Mouse (Mus musculus) neutrophil, adult 83 days (primary cell): ENCODE measurements around the gene Zcchc3. TPM values are rescaled to one million over a fixed set of nuclear protein-coding genes. Genes with fewer than 3 reads are reported as not detected.

Experiments
- total RNA-seq, 2 experiments: library from RNA; stranded (reverse); gene quantifications; one replicate each; pipeline ENCODE4 v1.2.4; 2023

Zcchc3 gene
- 1 to 10 TPM; 2.0 TPM for total RNA-seq

GRCm38 (mm10) chr2:152414591-152415165, at the start of gene Zcchc3:
TSS of gene Zcchc3 (minus strand) at chr2:152415027.

DNA sequence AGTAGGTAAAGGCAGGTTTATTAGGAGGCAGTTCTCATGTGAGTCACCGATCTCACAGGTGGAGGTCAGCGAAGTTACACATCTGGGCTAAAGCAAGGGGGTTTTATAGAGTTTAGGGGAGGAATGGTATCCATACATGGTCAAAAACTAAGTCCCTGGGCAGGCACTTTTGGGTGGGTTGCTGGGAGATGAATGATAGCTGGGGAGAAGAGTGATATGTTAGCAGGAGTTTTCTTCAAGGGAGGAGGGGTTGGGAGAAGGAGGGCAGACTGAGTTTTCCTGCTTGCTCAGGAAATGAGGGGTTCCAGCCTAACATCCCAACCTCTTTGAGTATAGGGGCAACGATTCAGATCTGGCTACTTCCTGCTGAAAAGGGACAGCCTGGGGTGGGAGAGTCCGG, 460 bp upstream of the Zcchc3 start, which contains the start of gene 6820408C15Rik:
TSS of gene 6820408C15Rik (plus strand) at position 301 of the 400 bp plus-strand sequence.

GRCm38 (mm10) chr2:152397680-152398435, 17.0 kb downstream of the Zcchc3 start, which contains the start of gene Sox12:
TSS of gene Sox12 (minus strand) at chr2:152398063.

DNA sequence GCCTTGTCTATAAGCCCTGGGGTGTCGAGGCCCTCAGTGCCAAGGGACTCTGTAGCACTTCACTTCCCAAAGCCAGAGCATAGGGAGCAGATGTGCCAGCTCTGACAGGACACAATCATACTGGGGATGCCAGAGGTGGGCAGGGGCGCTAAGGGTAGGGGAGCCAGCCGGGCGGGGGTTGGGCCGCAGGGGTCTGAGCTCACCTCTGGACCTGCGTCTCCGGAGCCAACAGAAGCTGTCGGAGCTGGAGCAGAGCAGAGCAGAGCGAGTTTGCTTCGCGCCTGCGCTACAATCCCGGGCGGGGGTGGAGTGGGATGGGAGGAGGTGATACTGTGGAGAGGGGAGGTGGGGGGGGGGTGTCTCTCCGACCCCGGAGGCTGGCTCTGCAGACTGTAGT, 38.5 kb downstream of the Zcchc3 start, which contains the start of gene Nrsn2:
TSS of gene Nrsn2 (minus strand) at position 294 of the 397 bp plus-strand sequence.

Other genes starting within 250 kb of the Zcchc3 start
- 10 to 100 TPM; 63.8 to 65.6 TPM for gene Csnk2a1, start 188.2 kb downstream of the Zcchc3 start, total RNA-seq
- gene Tbc1d20, start 121.2 kb downstream of the Zcchc3 start, total RNA-seq = 10 to 100 TPM; 66.5 to 76.4 TPM
- gene Rbck1, start 82.4 kb downstream of the Zcchc3 start, total RNA-seq = 10 to 100 TPM; 85.3 to 96.6 TPM
- gene Trib3, start 71.0 kb downstream of the Zcchc3 start, total RNA-seq = 1 to 10 TPM; 1.6 to 3.2 TPM
- gene Nrsn2, start 38.4 kb downstream of the Zcchc3 start, total RNA-seq = not detected
- 1 to 10 TPM; 1.1 to 2.0 TPM for gene Sox12, start 17.0 kb downstream of the Zcchc3 start, total RNA-seq
- not detected for gene 6820408C15Rik, start 560 bp upstream of the Zcchc3 start, total RNA-seq
- not detected for gene Defb23, start 49.6 kb upstream of the Zcchc3 start, total RNA-seq
- gene Defb20, start 62.0 kb upstream of the Zcchc3 start, total RNA-seq = not detected
- not detected for gene Defb22, start 75.1 kb upstream of the Zcchc3 start, total RNA-seq
- not detected for gene Defb26, start 96.7 kb upstream of the Zcchc3 start, total RNA-seq
- not detected for gene Defb28, start 103.2 kb upstream of the Zcchc3 start, total RNA-seq
- gene Defb29, start 125.1 kb upstream of the Zcchc3 start, total RNA-seq = not detected
- gene Gm17416, start 154.3 kb upstream of the Zcchc3 start, total RNA-seq = not detected
- not detected for gene Defb21, start 157.7 kb upstream of the Zcchc3 start, total RNA-seq
- gene Defb19, start 165.3 kb upstream of the Zcchc3 start, total RNA-seq = not detected
- gene Defb45, start 184.4 kb upstream of the Zcchc3 start, total RNA-seq = not detected
- gene Defb36, start 189.3 kb upstream of the Zcchc3 start, total RNA-seq = not detected
- gene Defb25, start 208.0 kb upstream of the Zcchc3 start, total RNA-seq = not detected
- gene Rem1, start 211.9 kb upstream of the Zcchc3 start, total RNA-seq = 10 to 100 TPM in 1 of 2 experiments, 1 to 10 TPM in 1; 9.6 to 13.4 TPM